Mouse (Mus musculus): ENCODE measurements at regions not wholly inside any gene's neighbourhood (a gene's known extent, or its start where the extent isn't known, plus 50 kb on each side); places are given as distances from the start of the nearest gene placed in this dataset.

DNA sequence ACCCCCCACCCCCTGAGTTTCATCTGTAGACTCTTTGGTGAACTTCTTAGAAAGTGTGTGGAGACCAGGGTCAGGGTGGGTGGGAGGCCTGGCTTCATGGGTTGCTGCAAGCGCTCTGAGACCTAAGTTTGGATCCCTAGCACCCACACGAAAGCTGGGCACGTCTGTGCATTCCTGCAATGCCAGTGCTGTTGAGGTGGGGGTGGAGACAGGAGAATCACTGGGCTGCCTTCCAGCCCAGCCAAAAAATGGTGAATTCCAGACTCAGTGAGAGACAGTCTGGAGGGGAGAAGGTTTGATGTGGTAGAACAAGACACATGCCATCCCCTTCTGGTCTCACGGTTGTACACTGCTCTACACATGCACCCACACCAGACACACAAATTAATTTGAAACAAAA, 113.8 kb downstream of the Gadd45g start:
- DNase-seq (ENCODE audit: low spot score): no peak
- WGBS: 79% methylated on average over 4 of the region's 4 CpGs
- H3K4me3 ChIP-seq (ENCODE audit: low read depth, low read length): no peak overlapping the region

DNA sequence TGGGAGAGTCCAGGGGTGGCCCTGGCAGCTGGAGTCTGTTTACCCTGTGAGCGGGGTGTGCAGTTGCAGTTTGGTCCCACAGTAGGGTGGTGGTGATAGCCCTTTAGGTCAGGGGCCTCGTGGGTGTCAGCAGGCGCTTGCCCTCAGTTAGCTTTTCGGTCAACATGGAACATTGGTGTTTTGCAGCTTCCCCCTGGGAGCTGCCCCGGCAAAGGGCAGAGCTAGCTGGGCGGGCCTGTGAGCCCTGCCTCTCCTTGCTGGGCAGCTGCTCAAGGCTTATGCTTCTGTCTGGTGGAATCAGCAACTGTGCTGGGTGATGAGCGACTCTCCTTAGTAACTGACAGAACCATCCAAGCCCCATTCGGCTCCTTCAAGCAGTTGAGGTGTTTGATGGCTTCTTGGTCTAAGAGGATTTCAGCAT, 115.7 kb downstream of the Gadd45g start:
- ATAC-seq (ENCODE audit: low FRiP score): no peak
- peaks cover 2% of the 10 kb centered on the region; the same call in 1 of the 2 replicates for H3K4me1 ChIP-seq (replicated peaks; ENCODE audit: control insufficient read depth, insufficient read depth, low read length)
- no peaks in the 10 kb centered on the region for H3K27me3 ChIP-seq (ENCODE audit: control insufficient read depth, insufficient read depth, low read length)
- no peak overlapping the region for H3K9ac ChIP-seq (ENCODE audit: low read depth, low read length)
- H3K36me3 ChIP-seq (ENCODE audit: control insufficient read depth, insufficient read depth, low read length): no peaks in the 10 kb centered on the region
- H3K9me3 ChIP-seq (ENCODE audit: control insufficient read depth, low read length): no peaks in the 10 kb centered on the region
- H3K4me3 ChIP-seq (ENCODE audit: low read depth, low read length): no peak overlapping the region
- peak; percentile 25 for DNase-seq (ENCODE audit: low spot score)
- 67% methylated on average over 8 of the region's 8 CpGs for WGBS
- H3K4me2 ChIP-seq (replicated peaks; ENCODE audit: low read depth, low read length): no peak overlapping the region
- no peak overlapping the region for H3K27ac ChIP-seq (ENCODE audit: low read depth, low read length)

More for the DNA sequence above, 113.8 kb downstream of the Gadd45g start:
- Histone ChIP-seq H3K27me3 (ENCODE audit: control insufficient read depth, insufficient read depth, low read length) (no peaks in the 10 kb centered on the region), H3K9ac (ENCODE audit: low read depth, low read length) (no peak overlapping the region), H3K9me3 (ENCODE audit: control insufficient read depth, low read length) (no peaks in the 10 kb centered on the region), H3K36me3 (ENCODE audit: control insufficient read depth, insufficient read depth, low read length) (no peaks in the 10 kb centered on the region), H3K4me2 (replicated peaks; ENCODE audit: low read depth, low read length) (no peak overlapping the region), H3K27ac (ENCODE audit: low read depth, low read length) (no peak overlapping the region), H3K4me1 (replicated peaks; ENCODE audit: control insufficient read depth, insufficient read depth, low read length) (peaks cover 2% of the 10 kb centered on the region; the same call in 1 of the 2 replicates)
- no peak for ATAC-seq (ENCODE audit: low FRiP score)

DNA sequence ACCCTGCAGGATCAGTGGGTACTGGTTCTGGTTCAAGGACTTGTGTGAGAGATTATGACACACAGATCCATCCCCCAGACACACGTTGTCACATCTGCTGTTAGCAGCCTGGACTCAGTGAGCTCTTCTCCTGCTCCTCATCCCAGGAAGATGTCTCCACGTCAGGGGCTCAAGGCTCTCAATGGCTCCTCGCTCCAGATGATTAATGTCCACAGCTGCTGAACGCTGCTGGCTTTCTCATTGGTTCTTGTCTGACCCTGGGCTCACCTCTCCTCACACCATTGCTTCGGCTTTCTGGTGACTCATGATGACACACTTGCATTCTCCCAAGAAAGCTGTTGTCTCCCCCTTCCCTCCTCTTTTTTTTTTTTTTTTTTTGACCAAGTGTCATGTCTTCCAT, 116.2 kb downstream of the Gadd45g start:
- H3K9ac ChIP-seq (ENCODE audit: low read depth, low read length): no peak overlapping the region
- DNase-seq (ENCODE audit: low spot score) (peak; percentile 36), ATAC-seq (ENCODE audit: low FRiP score) (peak; percentile 40; the same call in 1 of the 2 replicates)
- no peak overlapping the region for H3K27ac ChIP-seq (ENCODE audit: low read depth, low read length)
- H3K36me3 ChIP-seq (ENCODE audit: control insufficient read depth, insufficient read depth, low read length): no peaks in the 10 kb centered on the region
- no peaks in the 10 kb centered on the region for H3K9me3 ChIP-seq (ENCODE audit: control insufficient read depth, low read length)
- H3K4me3 ChIP-seq (ENCODE audit: low read depth, low read length): no peak overlapping the region
- no peak overlapping the region for H3K4me2 ChIP-seq (replicated peaks; ENCODE audit: low read depth, low read length)
- H3K4me1 ChIP-seq (replicated peaks; ENCODE audit: control insufficient read depth, insufficient read depth, low read length): peaks cover 4% of the 10 kb centered on the region; the same call in 1 of the 2 replicates
- WGBS: 29% methylated on average over 5 of the region's 5 CpGs
- H3K27me3 ChIP-seq (ENCODE audit: control insufficient read depth, insufficient read depth, low read length): no peaks in the 10 kb centered on the region

DNA sequence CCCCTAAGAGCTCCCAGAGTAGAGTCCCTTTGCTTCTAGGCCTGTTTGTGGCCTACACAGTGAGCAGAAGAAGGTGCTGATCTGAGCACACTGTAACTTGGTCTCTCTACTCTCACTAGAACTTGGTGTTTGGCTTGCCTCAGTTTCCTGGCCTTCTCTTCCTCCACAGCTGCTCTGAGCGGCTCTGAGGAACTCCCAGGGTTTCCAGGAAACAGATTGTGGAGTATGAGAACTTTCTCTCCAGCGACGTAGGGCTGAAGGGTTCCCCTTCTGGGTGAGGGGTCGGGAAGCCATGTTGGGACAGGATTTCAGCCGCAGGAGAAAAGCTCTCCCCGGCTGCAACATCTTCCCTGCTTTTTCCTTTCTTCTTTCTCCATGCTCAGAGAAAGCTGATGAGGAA, 117.5 kb downstream of the Gadd45g start:
- H3K4me1 ChIP-seq (replicated peaks; ENCODE audit: control insufficient read depth, insufficient read depth, low read length): peaks cover 4% of the 10 kb centered on the region; the same call in 1 of the 2 replicates
- no peak overlapping the region for H3K27ac ChIP-seq (ENCODE audit: low read depth, low read length)
- 72% methylated on average over 6 of the region's 6 CpGs for WGBS
- no peaks in the 10 kb centered on the region for H3K9me3 ChIP-seq (ENCODE audit: control insufficient read depth, low read length)
- H3K9ac ChIP-seq (ENCODE audit: low read depth, low read length): no peak overlapping the region
- DNase-seq (ENCODE audit: low spot score) (no peak), ATAC-seq (ENCODE audit: low FRiP score) (no peak)
- H3K4me3 ChIP-seq (ENCODE audit: low read depth, low read length): no peak overlapping the region
- H3K4me2 ChIP-seq (replicated peaks; ENCODE audit: low read depth, low read length): no peak overlapping the region
- no peaks in the 10 kb centered on the region for H3K27me3 ChIP-seq (ENCODE audit: control insufficient read depth, insufficient read depth, low read length)
- no peaks in the 10 kb centered on the region for H3K36me3 ChIP-seq (ENCODE audit: control insufficient read depth, insufficient read depth, low read length)

DNA sequence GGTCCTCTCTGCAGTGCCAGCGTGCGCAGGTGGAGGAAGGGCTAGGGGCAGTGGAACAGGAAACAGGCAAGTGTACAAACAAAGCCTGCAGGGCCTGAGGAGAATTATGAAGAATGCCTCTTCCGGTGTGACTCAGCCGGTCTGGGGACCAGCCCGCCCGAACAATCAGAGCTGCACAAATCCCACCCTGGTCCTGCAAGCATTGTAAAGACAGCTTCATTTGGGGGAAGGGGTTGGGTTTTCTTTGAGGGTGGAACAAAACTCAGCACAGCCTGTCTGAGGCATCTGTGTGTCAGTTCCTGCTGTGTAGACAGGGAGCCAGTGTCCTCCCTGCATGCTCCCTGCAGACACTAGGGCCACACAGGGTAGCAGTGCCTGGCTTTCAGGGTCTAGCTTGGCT, 117.9 kb downstream of the Gadd45g start:
- no peak overlapping the region for H3K4me3 ChIP-seq (ENCODE audit: low read depth, low read length)
- peaks cover 4% of the 10 kb centered on the region; the same call in 1 of the 2 replicates for H3K4me1 ChIP-seq (replicated peaks; ENCODE audit: control insufficient read depth, insufficient read depth, low read length)
- no peaks in the 10 kb centered on the region for H3K27me3 ChIP-seq (ENCODE audit: control insufficient read depth, insufficient read depth, low read length)
- no peak overlapping the region for H3K27ac ChIP-seq (ENCODE audit: low read depth, low read length)
- H3K9ac ChIP-seq (ENCODE audit: low read depth, low read length): no peak overlapping the region
- H3K36me3 ChIP-seq (ENCODE audit: control insufficient read depth, insufficient read depth, low read length): no peaks in the 10 kb centered on the region
- DNase-seq (ENCODE audit: low spot score): peak; percentile 17
- WGBS: 49% methylated on average over 6 of the region's 6 CpGs
- no peaks in the 10 kb centered on the region for H3K9me3 ChIP-seq (ENCODE audit: control insufficient read depth, low read length)
- no peak for ATAC-seq (ENCODE audit: low FRiP score)
- H3K4me2 ChIP-seq (replicated peaks; ENCODE audit: low read depth, low read length): no peak overlapping the region

DNA sequence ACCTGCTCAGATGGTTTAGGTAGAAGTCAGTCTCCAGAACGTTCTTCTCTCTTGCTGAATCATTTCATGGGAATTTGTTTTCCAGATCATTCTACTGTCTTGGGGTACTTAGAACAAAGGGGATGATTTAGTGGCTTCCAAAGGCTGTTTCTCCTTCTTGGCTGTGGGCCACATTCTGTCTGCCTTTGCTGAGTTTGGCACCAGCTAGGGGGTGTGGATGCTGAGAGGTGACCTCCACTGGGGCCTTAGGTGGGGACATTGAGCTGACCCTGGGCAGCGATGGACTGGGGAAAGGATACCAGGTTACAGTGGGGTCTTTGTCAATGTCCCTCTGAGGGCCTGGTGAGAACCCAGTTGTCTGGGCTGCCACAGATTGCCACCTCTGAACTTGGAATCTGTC, 118.4 kb downstream of the Gadd45g start:
- Histone ChIP-seq H3K9me3 (ENCODE audit: control insufficient read depth, low read length) (no peaks in the 10 kb centered on the region), H3K4me1 (replicated peaks; ENCODE audit: control insufficient read depth, insufficient read depth, low read length) (peaks cover 4% of the 10 kb centered on the region; the same call in 1 of the 2 replicates), H3K27me3 (ENCODE audit: control insufficient read depth, insufficient read depth, low read length) (no peaks in the 10 kb centered on the region), H3K27ac (ENCODE audit: low read depth, low read length) (no peak overlapping the region), H3K36me3 (ENCODE audit: control insufficient read depth, insufficient read depth, low read length) (no peaks in the 10 kb centered on the region), H3K4me2 (replicated peaks; ENCODE audit: low read depth, low read length) (no peak overlapping the region), H3K9ac (ENCODE audit: low read depth, low read length) (no peak overlapping the region), H3K4me3 (ENCODE audit: low read depth, low read length) (no peak overlapping the region)
- no peak for ATAC-seq (ENCODE audit: low FRiP score)
- WGBS: 59% methylated on average over 2 of the region's 2 CpGs
- DNase-seq (ENCODE audit: low spot score): no peak

DNA sequence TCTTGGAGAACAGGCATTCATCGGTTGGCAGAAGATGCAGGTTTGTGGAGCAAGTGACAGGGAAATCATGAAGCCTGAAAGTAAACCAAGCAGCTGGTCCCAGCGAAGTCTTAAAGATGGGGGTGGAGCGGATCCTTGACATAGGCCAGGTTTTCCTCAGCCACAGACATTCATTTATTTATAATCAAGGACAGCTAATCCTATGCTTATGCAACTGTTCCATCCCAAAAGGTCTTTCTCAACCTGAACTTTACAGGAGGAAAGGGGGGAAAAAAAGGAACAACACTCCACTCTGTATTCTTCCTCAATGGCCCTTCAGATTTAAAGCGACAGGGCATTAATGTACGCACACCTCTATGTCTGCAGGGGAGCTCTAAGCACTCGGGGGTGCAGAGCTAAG, 121.6 kb downstream of the Gadd45g start:
- no peak for ATAC-seq (ENCODE audit: low FRiP score)
- 92% methylated on average over 6 of the region's 6 CpGs for WGBS
- no peak overlapping the region for H3K9ac ChIP-seq (ENCODE audit: low read depth, low read length)
- no peaks in the 10 kb centered on the region for H3K36me3 ChIP-seq (ENCODE audit: control insufficient read depth, insufficient read depth, low read length)
- no peak overlapping the region for H3K4me2 ChIP-seq (replicated peaks; ENCODE audit: low read depth, low read length)
- H3K4me1 ChIP-seq (replicated peaks; ENCODE audit: control insufficient read depth, insufficient read depth, low read length): peaks cover 4% of the 10 kb centered on the region; the same call in 1 of the 2 replicates
- no peak overlapping the region for H3K4me3 ChIP-seq (ENCODE audit: low read depth, low read length)
- DNase-seq (ENCODE audit: low spot score): no peak
- no peaks in the 10 kb centered on the region for H3K9me3 ChIP-seq (ENCODE audit: control insufficient read depth, low read length)
- no peaks in the 10 kb centered on the region for H3K27me3 ChIP-seq (ENCODE audit: control insufficient read depth, insufficient read depth, low read length)
- no peak overlapping the region for H3K27ac ChIP-seq (ENCODE audit: low read depth, low read length)

DNA sequence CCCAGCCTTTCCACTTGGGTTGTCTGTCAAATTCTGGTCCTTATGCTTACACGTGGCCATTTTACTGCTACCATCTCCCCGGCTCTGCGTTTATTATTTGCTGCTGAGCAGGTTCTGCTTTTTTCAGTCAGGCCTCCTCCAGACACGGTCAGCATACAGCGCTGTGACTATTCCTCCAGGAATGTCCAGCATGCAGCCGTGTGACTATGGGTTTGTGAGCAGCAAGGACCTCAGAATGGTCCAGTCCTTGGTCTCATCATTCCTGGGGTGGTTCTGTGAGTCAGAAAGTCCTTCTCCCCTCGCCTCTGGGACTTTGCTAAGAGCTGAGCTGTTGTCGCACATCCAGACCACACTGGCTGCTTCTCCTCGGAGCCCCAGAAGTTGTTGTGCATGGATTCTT, 122.3 kb downstream of the Gadd45g start:
- Histone ChIP-seq H3K9ac (ENCODE audit: low read depth, low read length) (no peak overlapping the region), H3K4me3 (ENCODE audit: low read depth, low read length) (no peak overlapping the region), H3K36me3 (ENCODE audit: control insufficient read depth, insufficient read depth, low read length) (no peaks in the 10 kb centered on the region), H3K27ac (ENCODE audit: low read depth, low read length) (no peak overlapping the region), H3K4me2 (replicated peaks; ENCODE audit: low read depth, low read length) (no peak overlapping the region), H3K27me3 (ENCODE audit: control insufficient read depth, insufficient read depth, low read length) (no peaks in the 10 kb centered on the region), H3K4me1 (replicated peaks; ENCODE audit: control insufficient read depth, insufficient read depth, low read length) (peaks cover 4% of the 10 kb centered on the region; the same call in 1 of the 2 replicates), H3K9me3 (ENCODE audit: control insufficient read depth, low read length) (no peaks in the 10 kb centered on the region)
- DNase-seq (ENCODE audit: low spot score): no peak
- ATAC-seq (ENCODE audit: low FRiP score): no peak
- 88% methylated on average over 9 of the region's 9 CpGs for WGBS

DNA sequence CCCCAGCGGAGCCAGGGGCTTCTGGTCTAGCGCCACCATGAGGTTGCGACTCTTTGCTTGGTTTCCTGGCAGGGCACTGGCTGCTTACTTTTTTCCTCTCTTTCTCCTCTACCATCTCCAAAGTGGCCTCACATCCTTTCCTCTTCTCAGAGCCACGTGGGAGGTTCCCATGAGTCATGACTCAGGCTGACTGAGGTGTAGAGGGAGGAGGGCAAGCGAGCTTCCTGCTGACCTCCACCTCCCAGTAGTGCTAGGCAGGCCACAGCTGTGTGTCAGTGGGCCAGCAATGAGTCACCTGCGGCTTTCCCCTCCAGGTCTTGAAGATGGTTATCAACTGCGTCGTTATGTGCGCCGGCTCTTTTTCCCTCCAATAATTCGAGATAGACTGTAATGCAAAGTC, 123.6 kb downstream of the Gadd45g start:
- Histone ChIP-seq H3K36me3 (ENCODE audit: control insufficient read depth, insufficient read depth, low read length) (no peaks in the 10 kb centered on the region), H3K9me3 (ENCODE audit: control insufficient read depth, low read length) (no peaks in the 10 kb centered on the region), H3K27me3 (ENCODE audit: control insufficient read depth, insufficient read depth, low read length) (no peaks in the 10 kb centered on the region), H3K4me3 (ENCODE audit: low read depth, low read length) (no peak overlapping the region), H3K4me2 (replicated peaks; ENCODE audit: low read depth, low read length) (no peak overlapping the region), H3K4me1 (replicated peaks; ENCODE audit: control insufficient read depth, insufficient read depth, low read length) (0 out of 2 replicates have a peak, but pooled peaks cover 2% of the 10 kb centered on the region), H3K27ac (ENCODE audit: low read depth, low read length) (no peak overlapping the region), H3K9ac (ENCODE audit: low read depth, low read length) (no peak overlapping the region)
- DNase-seq (ENCODE audit: low spot score) (no peak), ATAC-seq (ENCODE audit: low FRiP score) (no peak)
- WGBS: 87% methylated on average over 11 of the region's 11 CpGs

Data from hindbrain, embryonic 11.5 days (tissue).